Mouse (Mus musculus) embryonic facial prominence, embryonic 10.5 days (tissue): ENCODE data around the gene Bet1. TPM values are rescaled to one million over a fixed set of nuclear protein-coding genes. Genes with fewer than 3 reads are reported as not detected.

ENCODE experiments used
- polyA plus RNA-seq: library from polyadenylated mRNA; unstranded; fragments of >200 nt; fragmentation: Nextera tagmentation; extraction: Ambion mirVana; gene quantifications from 2 replicates; pipeline ENCODE4 v1.2.1, GENCODE M21; 2016

Gene Bet1
- polyA plus RNA-seq, 1 experiment from 2014 or later, result 64.3 TPM

Other genes starting within 250 kb of the Bet1 start
- gene Tfpi2, start 98.1 kb downstream of the Bet1 start, polyA plus RNA-seq, result 0.79 and 0.85 TPM in 2 replicates
- not detected in 2 replicates for gene Gngt1, start 93.2 kb downstream of the Bet1 start, polyA plus RNA-seq
- 34.8 and 38.9 TPM in 2 replicates for gene Gng11, start 83.1 kb downstream of the Bet1 start, polyA plus RNA-seq